8 mouse cellular contexts compared by ENCODE assay signal in the genomic region with DNA sequence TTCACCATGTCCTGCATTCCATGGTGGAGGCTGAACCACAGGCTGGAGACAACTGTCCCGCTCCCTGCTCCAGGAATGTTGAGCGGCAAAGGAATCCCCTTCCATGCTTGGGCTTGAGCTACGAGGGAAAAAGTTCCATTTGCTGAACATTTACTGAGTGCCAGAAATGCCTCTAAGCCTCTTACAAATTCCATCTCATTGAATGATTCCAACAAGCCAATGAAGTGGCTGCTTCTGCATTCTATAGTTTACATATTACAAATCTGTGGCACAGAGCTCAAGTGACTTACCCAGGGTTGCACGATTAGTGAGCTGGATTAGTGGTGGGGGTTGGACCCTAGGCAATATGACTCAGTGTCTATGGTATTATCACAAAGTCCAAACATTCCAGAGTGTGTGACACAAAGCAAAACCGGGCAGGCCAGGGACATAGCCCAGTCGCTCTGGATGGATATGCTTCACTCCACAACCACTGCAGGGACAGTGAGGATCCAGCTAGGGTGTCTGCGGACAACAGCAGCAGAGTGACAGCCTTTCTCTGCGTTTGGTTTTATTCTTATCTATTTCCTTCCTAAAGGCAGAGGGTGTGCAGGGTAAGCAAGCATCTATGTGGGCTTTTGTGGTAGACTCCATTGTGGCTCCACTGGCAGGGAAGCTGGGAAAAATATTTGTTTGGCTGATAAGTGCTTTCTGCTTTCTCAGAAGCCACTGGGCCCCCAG. TPM values are rescaled to one million over a fixed set of nuclear protein-coding genes. Genes with fewer than 3 reads are reported as not detected.
A peak's percentile ranks its signal among the peaks of the same experiment; 100 is the strongest.
DNase-seq lines count a peak whose midpoint lies in the region; ATAC-seq and TF ChIP-seq lines count a peak whose summit lies in the region.

No protein-coding gene starts in this region.

- DNase-seq in embryo, embryonic 9.5 days (ENCODE audit: extremely low spot score) = peak; percentile 36
- no peak for DNase-seq in embryo, embryonic 10.5 days (ENCODE audit: low spot score)
- DNase-seq in lung, embryonic 14.5 days = peak; percentile 77
- no peak for DNase-seq in spleen, postnatal 14 days (ENCODE audit: low spot score in 2 of 2)
- DNase-seq in left cerebral cortex, postnatal 25 days (ENCODE audit: low spot score in 2 of 2) = no peak
- no peak for DNase-seq in layer of hippocampus, adult 8-10 months (ENCODE audit: low spot score in 2 of 2)

- no peak overlapping the region for H3K4me3 ChIP-seq in forebrain, embryonic 12.5 days (replicated peaks)
- no peak overlapping the region for H3K4me3 ChIP-seq in hindbrain, embryonic 15.5 days
- H3K4me3 ChIP-seq in lung, embryonic 14.5 days (ENCODE audit: low read depth, low read length) = no peak overlapping the region

- no peaks in the 10 kb centered on the region for H3K36me3 ChIP-seq in forebrain, embryonic 12.5 days (replicated peaks)
- H3K36me3 ChIP-seq in hindbrain, embryonic 15.5 days = no peaks in the 10 kb centered on the region
- H3K36me3 ChIP-seq in lung, embryonic 14.5 days (ENCODE audit: insufficient read depth) = no peaks in the 10 kb centered on the region

- H3K4me2 ChIP-seq in forebrain, embryonic 12.5 days = no peak overlapping the region
- H3K4me2 ChIP-seq in hindbrain, embryonic 15.5 days = no peak overlapping the region
- H3K4me2 ChIP-seq in lung, embryonic 14.5 days = 0 out of 2 replicates have a peak overlapping the region, but pooled peaks have one; percentile 4

- no peak overlapping the region for H3K9ac ChIP-seq in forebrain, embryonic 12.5 days
- no peak overlapping the region for H3K9ac ChIP-seq in hindbrain, embryonic 15.5 days
- H3K9ac ChIP-seq in lung, embryonic 14.5 days = no peak overlapping the region

- intact Hi-C loops in left cerebral cortex, postnatal 25 days (cut with DNase I) = no loop called here

- 48% methylated on average over 8 of the region's 8 CpGs for WGBS in forebrain, embryonic 12.5 days
- WGBS in hindbrain, embryonic 15.5 days = 56% methylated on average over 8 of the region's 8 CpGs
- 15% methylated on average over 8 of the region's 8 CpGs for WGBS in lung, embryonic 14.5 days

- no peak for TF ChIP-seq CTCF in lung, embryonic 14.5 days (IDR thresholded peaks at IDR 0.05; ENCODE audit: low read depth)

- peaks cover 15% of the 10 kb centered on the region for H3K4me1 ChIP-seq in forebrain, embryonic 12.5 days
- 0 out of 2 replicates have a peak, but pooled peaks cover 6% of the 10 kb centered on the region for H3K4me1 ChIP-seq in hindbrain, embryonic 15.5 days (replicated peaks)
- H3K4me1 ChIP-seq in lung, embryonic 14.5 days (ENCODE audit: insufficient read depth) = peaks cover 34% of the 10 kb centered on the region

- H3K27me3 ChIP-seq in forebrain, embryonic 12.5 days = no peaks in the 10 kb centered on the region
- no peaks in the 10 kb centered on the region for H3K27me3 ChIP-seq in hindbrain, embryonic 15.5 days
- no peaks in the 10 kb centered on the region for H3K27me3 ChIP-seq in lung, embryonic 14.5 days (ENCODE audit: insufficient read depth, low read length)

- H3K9me3 ChIP-seq in forebrain, embryonic 12.5 days = no peaks in the 10 kb centered on the region
- H3K9me3 ChIP-seq in hindbrain, embryonic 15.5 days = no peaks in the 10 kb centered on the region
- H3K9me3 ChIP-seq in lung, embryonic 14.5 days (ENCODE audit: low read depth, low read length) = no peaks in the 10 kb centered on the region

- peak overlapping the region; percentile 65 for H3K27ac ChIP-seq in forebrain, embryonic 12.5 days
- H3K27ac ChIP-seq in hindbrain, embryonic 15.5 days (replicated peaks) = 0 out of 2 replicates have a peak overlapping the region, but pooled peaks have one; percentile 1
- H3K27ac ChIP-seq in lung, embryonic 14.5 days (ENCODE audit: low read depth) = peak overlapping the region; percentile 95

- ATAC-seq in forebrain, embryonic 12.5 days (ENCODE audit: low FRiP score) = peak; percentile 49; the same call in 1 of the 2 replicates
- ATAC-seq in hindbrain, embryonic 15.5 days (ENCODE audit: low FRiP score, low read depth) = no peak
- ATAC-seq in lung, embryonic 14.5 days (ENCODE audit: insufficient read depth) = peak; percentile 81

RNA-seq across cellular contexts. Expression of a gene that starts 16.6 kb away (rescaled TPM):
- polyA plus RNA-seq in forebrain, embryonic 12.5 days (2016; fragmentation: Nextera tagmentation; extraction: Ambion mirVana) = 16.6 and 17.8 TPM in 2 replicates
- 21.2 and 26.0 TPM in 2 replicates for polyA plus RNA-seq in hindbrain, embryonic 15.5 days (2015; fragmentation: Nextera tagmentation; extraction: Ambion mirVana)
- polyA plus RNA-seq in lung, embryonic 14.5 days (2014; fragmentation: Nextera tagmentation; extraction: Ambion mirVana) = 5.1 and 5.6 TPM in 2 replicates
- 10 to 100 TPM; 65.7 to 68.9 TPM for total RNA-seq in left cerebral cortex, postnatal 25 days (2021)
- 10 to 100 TPM; 69.2 to 92.1 (median 76.4) TPM for total RNA-seq in layer of hippocampus, adult 8-10 months (2022)

Comparison
In these comparisons a context has a peak if more than half of its experiments do, and no peak if none do; other contexts are left out.
1. DNase-seq: peak in embryo, embryonic 9.5 days (single experiment) and lung, embryonic 14.5 days (single experiment); none in embryo, embryonic 10.5 days (single experiment), spleen, postnatal 14 days (0 of 2), left cerebral cortex, postnatal 25 days (0 of 2) and layer of hippocampus, adult 8-10 months (0 of 2).
2. H3K27ac ChIP-seq: peak in every context shown above with its lines; median percentile 95 in lung, embryonic 14.5 days; 65 in forebrain, embryonic 12.5 days; 1 in hindbrain, embryonic 15.5 days.